Mouse (Mus musculus): ENCODE data around the gene Gm17359. TPM values are rescaled to one million over a fixed set of nuclear protein-coding genes. Genes with fewer than 3 reads are reported as not detected.
A peak's percentile ranks its signal among the peaks of the same experiment; 100 is the strongest.

The Gm17359 gene
- polyA plus RNA-seq, 1 experiment from 2014 or later: not detected

DNA sequence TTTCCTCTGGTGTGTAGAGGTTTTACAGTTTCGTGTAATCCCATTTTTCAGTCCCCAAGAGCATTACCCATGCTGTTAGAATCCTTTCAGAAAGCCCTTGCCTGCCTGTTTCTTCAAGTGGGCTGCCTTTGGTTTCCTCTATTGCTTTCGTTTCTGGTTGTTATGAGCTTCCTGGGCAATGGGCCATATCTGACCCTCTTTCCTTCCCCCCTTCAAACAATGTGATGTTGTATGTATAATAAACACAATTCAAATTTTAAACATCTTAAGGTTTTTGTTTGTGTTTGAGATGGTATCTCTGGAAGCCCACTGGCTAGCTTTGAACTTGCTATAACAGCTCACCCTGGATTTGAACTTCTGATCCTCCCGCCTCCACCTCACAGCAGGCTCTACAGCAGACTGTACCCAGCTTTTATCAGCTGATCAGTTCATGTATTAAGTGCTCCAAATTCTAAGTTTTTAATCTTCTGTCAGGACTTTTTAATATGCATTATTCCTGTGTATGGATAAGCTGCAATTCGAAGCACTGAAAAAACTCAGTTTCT lies 34.0 kb downstream of the Gm17359 start:
- no peaks in the 10 kb centered on the region for H3K27me3 ChIP-seq (replicated peaks; ENCODE audit: control insufficient read depth, insufficient read depth, low read length)
- no peak overlapping the region for H3K27ac ChIP-seq (ENCODE audit: low read depth, low read length)
- H3K4me1 ChIP-seq (replicated peaks; ENCODE audit: control insufficient read depth, insufficient read depth, low read length): no peaks in the 10 kb centered on the region; the same call in 1 of the 2 replicates
- no peaks in the 10 kb centered on the region for H3K36me3 ChIP-seq (ENCODE audit: control insufficient read depth, insufficient read depth)
- no peak overlapping the region for H3K4me2 ChIP-seq (replicated peaks; ENCODE audit: low read depth)
- no peak for TF ChIP-seq CTCF (IDR thresholded peaks at IDR 0.05; ENCODE audit: low read depth)
- no peak overlapping the region for H3K9ac ChIP-seq (ENCODE audit: low read depth, low read length)
- no peak overlapping the region for H3K4me3 ChIP-seq (ENCODE audit: low read depth, low read length)
- 63% methylated on average over 4 of the region's 4 CpGs for WGBS
- H3K9me3 ChIP-seq (ENCODE audit: control insufficient read depth): no peaks in the 10 kb centered on the region
- ATAC-seq: no peak

DNA sequence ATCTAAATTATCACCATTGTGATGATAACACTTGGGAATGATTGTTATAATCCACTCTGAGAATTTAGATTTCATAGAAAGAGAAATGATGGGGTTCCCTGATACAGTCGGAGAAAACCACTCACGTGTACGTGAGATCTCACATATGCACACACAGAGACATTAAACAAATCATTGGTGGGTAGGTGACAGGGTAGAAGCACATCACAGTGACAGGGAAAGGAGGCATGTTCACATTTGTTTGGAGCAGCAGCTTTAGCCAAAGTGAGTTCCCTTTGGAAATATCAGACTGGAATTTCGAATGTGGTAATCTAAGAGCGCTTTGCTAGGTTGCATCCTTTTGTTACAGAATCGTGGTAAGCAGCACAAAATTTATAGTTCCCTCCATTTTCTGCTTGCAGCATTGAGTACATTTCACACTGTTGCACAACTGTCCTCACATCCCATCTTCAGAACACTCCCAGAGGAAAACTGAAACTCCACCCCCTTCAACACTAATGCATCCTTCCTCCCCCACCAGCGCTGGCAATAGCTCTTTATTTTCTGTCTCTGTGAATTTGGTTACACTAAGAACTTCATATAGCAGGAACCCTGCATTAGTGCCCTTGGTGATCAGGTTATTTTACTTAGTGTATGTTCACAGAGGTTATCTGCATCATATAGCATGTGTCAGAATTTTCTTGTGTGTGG lies 35.2 kb downstream of the Gm17359 start:
- Histone ChIP-seq H3K27ac (ENCODE audit: low read depth, low read length) (no peak overlapping the region), H3K4me2 (replicated peaks; ENCODE audit: low read depth) (no peak overlapping the region), H3K4me1 (replicated peaks; ENCODE audit: control insufficient read depth, insufficient read depth, low read length) (no peaks in the 10 kb centered on the region; the same call in 1 of the 2 replicates), H3K27me3 (replicated peaks; ENCODE audit: control insufficient read depth, insufficient read depth, low read length) (no peaks in the 10 kb centered on the region), H3K9me3 (ENCODE audit: control insufficient read depth) (no peaks in the 10 kb centered on the region), H3K36me3 (ENCODE audit: control insufficient read depth, insufficient read depth) (no peaks in the 10 kb centered on the region), H3K9ac (ENCODE audit: low read depth, low read length) (no peak overlapping the region), H3K4me3 (ENCODE audit: low read depth, low read length) (no peak overlapping the region)
- WGBS: 70% methylated on average over 7 of the region's 7 CpGs
- no peak for ATAC-seq
- TF ChIP-seq CTCF (IDR thresholded peaks at IDR 0.05; ENCODE audit: low read depth): no peak

GRCm38 (mm10) chr3:79373930-79374329 lies 37.5 kb downstream of the Gm17359 start:
- TF ChIP-seq CTCF (IDR thresholded peaks at IDR 0.05; ENCODE audit: low read depth): no peak
- H3K4me1 ChIP-seq (replicated peaks; ENCODE audit: control insufficient read depth, insufficient read depth, low read length): no peaks in the 10 kb centered on the region; the same call in 1 of the 2 replicates
- no peak overlapping the region for H3K4me3 ChIP-seq (ENCODE audit: low read depth, low read length)
- H3K9ac ChIP-seq (ENCODE audit: low read depth, low read length): no peak overlapping the region
- no peaks in the 10 kb centered on the region for H3K27me3 ChIP-seq (replicated peaks; ENCODE audit: control insufficient read depth, insufficient read depth, low read length)
- H3K4me2 ChIP-seq (replicated peaks; ENCODE audit: low read depth): no peak overlapping the region
- no peak for ATAC-seq
- H3K27ac ChIP-seq (ENCODE audit: low read depth, low read length): no peak overlapping the region
- 56% methylated on average over 3 of the region's 3 CpGs for WGBS
- no peaks in the 10 kb centered on the region for H3K9me3 ChIP-seq (ENCODE audit: control insufficient read depth)
- H3K36me3 ChIP-seq (ENCODE audit: control insufficient read depth, insufficient read depth): no peaks in the 10 kb centered on the region

DNA sequence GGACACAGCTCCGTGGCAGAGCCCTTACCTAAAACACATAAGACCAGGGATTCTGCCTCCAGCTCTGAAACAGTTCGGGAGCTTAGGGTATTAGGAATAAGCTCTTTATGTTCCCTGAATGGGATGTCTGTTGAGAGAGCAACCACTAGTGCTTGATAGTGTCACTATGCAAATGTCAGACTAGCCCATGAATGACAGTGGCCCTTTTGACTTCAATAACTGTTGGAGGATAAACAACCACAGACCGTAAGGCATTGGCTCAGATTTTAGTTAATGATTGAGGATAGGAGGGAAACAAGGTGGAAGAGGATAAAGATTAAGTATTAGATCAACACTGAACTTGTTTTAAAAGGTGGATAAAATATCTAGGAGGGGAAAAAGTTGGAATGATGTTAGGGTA lies 41.6 kb downstream of the Gm17359 start:
- no peak overlapping the region for H3K4me2 ChIP-seq (replicated peaks; ENCODE audit: low read depth)
- no peaks in the 10 kb centered on the region for H3K36me3 ChIP-seq (ENCODE audit: control insufficient read depth, insufficient read depth)
- no peaks in the 10 kb centered on the region for H3K27me3 ChIP-seq (replicated peaks; ENCODE audit: control insufficient read depth, insufficient read depth, low read length)
- no peak for TF ChIP-seq CTCF (IDR thresholded peaks at IDR 0.05; ENCODE audit: low read depth)
- H3K4me3 ChIP-seq (ENCODE audit: low read depth, low read length): no peak overlapping the region
- no peak overlapping the region for H3K9ac ChIP-seq (ENCODE audit: low read depth, low read length)
- no peaks in the 10 kb centered on the region for H3K9me3 ChIP-seq (ENCODE audit: control insufficient read depth)
- WGBS: 39% methylated on average over 3 of the region's 3 CpGs
- H3K27ac ChIP-seq (ENCODE audit: low read depth, low read length): no peak overlapping the region
- ATAC-seq: no peak
- H3K4me1 ChIP-seq (replicated peaks; ENCODE audit: control insufficient read depth, insufficient read depth, low read length): no peaks in the 10 kb centered on the region; the same call in 1 of the 2 replicates

DNA sequence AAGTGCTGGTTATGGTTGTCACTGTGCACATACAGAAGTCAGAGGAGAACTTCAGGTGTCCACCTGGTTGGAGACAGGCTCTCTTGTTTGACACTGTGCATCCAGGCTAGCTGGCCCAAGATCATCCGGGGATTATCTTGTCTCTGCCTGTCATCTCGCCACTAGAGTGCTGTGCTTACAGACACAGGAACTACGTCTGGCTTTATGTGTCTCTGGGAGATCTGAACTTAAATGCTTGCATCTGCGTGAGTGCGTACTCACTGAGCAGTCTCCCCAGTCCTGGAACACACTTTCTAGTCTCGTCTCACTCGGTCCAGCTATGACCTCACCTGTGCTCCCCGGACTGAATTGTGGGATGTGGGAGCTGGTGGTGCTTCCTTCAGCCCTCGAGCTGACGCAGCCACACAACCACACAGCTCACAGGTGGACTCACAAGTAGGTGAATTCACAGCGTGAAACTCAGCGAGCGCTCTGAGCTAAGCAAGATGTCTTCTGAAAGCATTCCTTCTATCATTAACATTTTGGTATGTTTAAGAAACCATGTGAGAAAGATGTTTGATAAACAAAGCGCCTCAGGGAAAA lies 42.9 kb downstream of the Gm17359 start:
- H3K4me1 ChIP-seq (replicated peaks; ENCODE audit: control insufficient read depth, insufficient read depth, low read length): no peaks in the 10 kb centered on the region; the same call in 1 of the 2 replicates
- no peak overlapping the region for H3K4me3 ChIP-seq (ENCODE audit: low read depth, low read length)
- no peaks in the 10 kb centered on the region for H3K36me3 ChIP-seq (ENCODE audit: control insufficient read depth, insufficient read depth)
- H3K27me3 ChIP-seq (replicated peaks; ENCODE audit: control insufficient read depth, insufficient read depth, low read length): no peaks in the 10 kb centered on the region
- no peak for ATAC-seq
- H3K27ac ChIP-seq (ENCODE audit: low read depth, low read length): no peak overlapping the region
- 66% methylated on average over 14 of the region's 14 CpGs for WGBS
- no peak overlapping the region for H3K9ac ChIP-seq (ENCODE audit: low read depth, low read length)
- TF ChIP-seq CTCF (IDR thresholded peaks at IDR 0.05; ENCODE audit: low read depth): no peak
- no peak overlapping the region for H3K4me2 ChIP-seq (replicated peaks; ENCODE audit: low read depth)
- H3K9me3 ChIP-seq (ENCODE audit: control insufficient read depth): no peaks in the 10 kb centered on the region

GRCm38 (mm10) chr3:79379873-79380595 lies 43.6 kb downstream of the Gm17359 start:
- Histone ChIP-seq H3K9ac (ENCODE audit: low read depth, low read length) (no peak overlapping the region), H3K4me2 (replicated peaks; ENCODE audit: low read depth) (no peak overlapping the region), H3K9me3 (ENCODE audit: control insufficient read depth) (no peaks in the 10 kb centered on the region), H3K4me3 (ENCODE audit: low read depth, low read length) (no peak overlapping the region), H3K27me3 (replicated peaks; ENCODE audit: control insufficient read depth, insufficient read depth, low read length) (no peaks in the 10 kb centered on the region), H3K27ac (ENCODE audit: low read depth, low read length) (no peak overlapping the region), H3K4me1 (replicated peaks; ENCODE audit: control insufficient read depth, insufficient read depth, low read length) (no peaks in the 10 kb centered on the region), H3K36me3 (ENCODE audit: control insufficient read depth, insufficient read depth) (no peaks in the 10 kb centered on the region)
- ATAC-seq: peak; percentile 85
- no peak for TF ChIP-seq CTCF (IDR thresholded peaks at IDR 0.05; ENCODE audit: low read depth)
- WGBS: 50% methylated on average over 6 of the region's 6 CpGs

Measured in intestine, postnatal 0 days (tissue).